Mouse (Mus musculus) testis, adult 2 months (tissue): ENCODE measurements around the gene Gpr61.

Source experiments
- CTCF ChIP-seq: fragments of 200-500 bp; IDR thresholded peaks from 2 replicates; pipeline ENCODE4 v1.5.1; 2012; ENCODE audit warnings: low read depth, mild to moderate bottlenecking, inconsistent platforms, low read length, moderate library complexity; ENCODE audit not compliant: control insufficient read depth, insufficient read depth, insufficient replicate concordance
- POLR2A ChIP-seq: fragments of 200-500 bp; IDR thresholded peaks from 2 replicates; pipeline ENCODE4 v1.6.1; 2012; ENCODE audit warnings: low read depth, mild to moderate bottlenecking, inconsistent platforms, low read length, moderate library complexity; ENCODE audit not compliant: control insufficient read depth

DNA sequence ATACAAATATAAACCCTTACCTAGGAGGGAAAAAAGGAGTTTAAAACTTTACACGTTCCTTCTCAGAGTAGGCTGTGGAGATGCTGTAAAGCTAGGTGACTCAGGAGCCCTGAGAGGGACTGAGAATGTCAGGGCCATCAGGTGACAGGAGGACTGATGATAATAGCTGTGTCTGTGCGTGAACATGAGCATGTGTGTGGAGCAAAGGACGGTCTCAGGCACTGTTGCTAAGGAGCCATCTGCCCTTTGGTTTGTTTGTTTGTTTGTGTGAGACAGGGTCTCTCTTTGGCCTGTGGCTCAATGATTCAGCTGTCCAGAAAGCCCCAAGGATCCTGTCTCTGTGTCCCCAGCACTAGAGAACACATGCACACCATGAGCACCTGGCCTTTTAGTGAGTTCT lies 33.6 kb downstream of the Gpr61 start:
- no peak for TF ChIP-seq CTCF
- no peak for TF ChIP-seq POLR2A
